Mouse (Mus musculus) kidney, adult 2 months (tissue): ENCODE measurements around the gene Lin7a.

Source experiments
- CTCF ChIP-seq: fragments of 200-500 bp; conservative IDR thresholded peaks from 2 replicates; pipeline ENCODE4 v1.5.1; 2011; ENCODE audit warnings: low read depth, mild to moderate bottlenecking, control low read depth, low read length, moderate library complexity, mixed read lengths; ENCODE audit not compliant: insufficient read depth, insufficient read length
- POLR2A ChIP-seq: fragments of 200-500 bp; IDR thresholded peaks from one replicate; pipeline ENCODE4 v1.6.1; 2011; ENCODE audit warnings: low read depth, low read length, control low read depth

DNA sequence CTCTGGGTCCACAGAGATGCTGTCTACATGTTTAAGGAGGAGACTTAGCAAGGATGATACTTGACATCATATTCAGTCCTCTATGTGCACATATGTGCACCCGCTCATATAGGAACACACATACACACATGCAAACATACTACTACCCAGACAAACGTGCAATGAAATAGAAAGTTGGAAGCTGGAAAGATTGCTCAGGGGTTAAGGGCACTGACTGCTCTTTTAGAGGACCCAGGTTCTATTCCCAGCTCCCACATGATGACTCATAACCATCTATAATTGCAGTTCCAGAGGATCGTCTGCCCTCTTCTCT is 19.0 kb upstream of the Lin7a start:
- TF ChIP-seq CTCF (no peak), POLR2A (no peak)
